ENCODE assay signal across 16 mouse cellular contexts in genomic region chr3:126982814-126983213, GRCm38 (mm10).
"Had no signal": no experiment of that assay in that cellular context is flagged by ENCODE, and none has a peak within 500 bp of the region (broad histone marks: within the 10 kb centered on the region; RNA-seq: fewer than 3 reads in every experiment).

No protein-coding gene starts in this region.

- H3K4me2 ChIP-seq: lung, embryonic 14.5 days; midbrain, embryonic 11.5 days; midbrain, embryonic 13.5 days; midbrain, embryonic 15.5 days; neural tube, embryonic 12.5 days; stomach, embryonic 15.5 days had no signal

- DNase-seq: lung, adult 18-20 months; lung, embryonic 14.5 days; lung, postnatal 10 days; lung, postnatal 36 days; right cerebral cortex, postnatal 14 days; thymus, adult 2 months; thymus, postnatal 25 days; thymus, postnatal 4 days had no signal

- H3K36me3 ChIP-seq: stomach, embryonic 15.5 days had no signal

- H3K4me3 ChIP-seq: megakaryocyte, embryonic 14.5 days; midbrain, embryonic 13.5 days; midbrain, embryonic 15.5 days; neural tube, embryonic 12.5 days; stomach, embryonic 15.5 days had no signal

- H3K27ac ChIP-seq: macrophage; midbrain, embryonic 13.5 days; midbrain, embryonic 15.5 days; neural tube, embryonic 12.5 days; stomach, embryonic 15.5 days; stomach, postnatal 0 days had no signal

- H3K9ac ChIP-seq: lung, embryonic 14.5 days; midbrain, embryonic 13.5 days; midbrain, embryonic 15.5 days; neural tube, embryonic 12.5 days; stomach, embryonic 15.5 days had no signal

- ATAC-seq: midbrain, embryonic 13.5 days; midbrain, embryonic 15.5 days had no signal

- H3K4me1 ChIP-seq: megakaryocyte, embryonic 14.5 days; midbrain, embryonic 13.5 days; midbrain, embryonic 15.5 days; neural tube, embryonic 12.5 days; stomach, embryonic 15.5 days had no signal

- H3K27me3 ChIP-seq: megakaryocyte, embryonic 14.5 days; midbrain, embryonic 13.5 days; midbrain, embryonic 15.5 days; neural tube, embryonic 12.5 days; stomach, embryonic 15.5 days had no signal

- H3K9me3 ChIP-seq: midbrain, embryonic 13.5 days; midbrain, embryonic 15.5 days; neural tube, embryonic 12.5 days; stomach, embryonic 15.5 days had no signal
